Mouse (Mus musculus) cortical plate, adult 2 months (tissue): ENCODE measurements at regions not wholly inside any gene's neighbourhood (a gene's known extent, or its start where the extent isn't known, plus 50 kb on each side); places are given as distances from the start of the nearest gene placed in this dataset.

Source experiments
- CTCF ChIP-seq: fragments of 200-500 bp; IDR thresholded peaks from 2 replicates; pipeline ENCODE4 v1.5.1; 2011; ENCODE audit warnings: mild to moderate bottlenecking, control low read depth, low read length; ENCODE audit not compliant: insufficient read depth; ENCODE audit errors: extremely low read depth
- POLR2A ChIP-seq: fragments of 200-500 bp; IDR thresholded peaks from 2 replicates; pipeline ENCODE4 v1.6.1; 2011; ENCODE audit warnings: mild to moderate bottlenecking, low read length, control low read depth; ENCODE audit not compliant: insufficient read depth; ENCODE audit errors: extremely low read depth

DNA sequence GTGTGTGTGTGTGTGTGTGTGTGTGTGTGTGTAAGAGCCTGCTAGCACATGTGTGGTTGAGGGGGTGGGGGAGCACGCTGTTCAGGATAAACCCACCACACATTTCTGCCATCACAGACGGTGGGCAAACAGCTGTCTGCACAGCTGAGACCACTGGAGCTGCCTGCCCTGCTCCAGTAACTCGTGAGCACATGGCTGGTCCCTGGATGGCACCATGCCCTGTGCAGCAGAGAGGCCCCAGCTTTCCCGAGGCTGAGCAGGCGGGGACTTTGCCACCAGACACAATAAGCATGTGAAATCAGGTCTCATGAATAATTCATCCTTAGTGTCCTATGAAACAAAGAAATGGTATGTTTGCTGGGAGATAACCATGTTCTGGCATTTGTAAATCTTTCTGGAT lies 125.3 kb upstream of the Mpdz start:
- TF ChIP-seq CTCF (no peak), POLR2A (no peak)
